Mouse (Mus musculus): ENCODE results near the gene Stac3.

DNA sequence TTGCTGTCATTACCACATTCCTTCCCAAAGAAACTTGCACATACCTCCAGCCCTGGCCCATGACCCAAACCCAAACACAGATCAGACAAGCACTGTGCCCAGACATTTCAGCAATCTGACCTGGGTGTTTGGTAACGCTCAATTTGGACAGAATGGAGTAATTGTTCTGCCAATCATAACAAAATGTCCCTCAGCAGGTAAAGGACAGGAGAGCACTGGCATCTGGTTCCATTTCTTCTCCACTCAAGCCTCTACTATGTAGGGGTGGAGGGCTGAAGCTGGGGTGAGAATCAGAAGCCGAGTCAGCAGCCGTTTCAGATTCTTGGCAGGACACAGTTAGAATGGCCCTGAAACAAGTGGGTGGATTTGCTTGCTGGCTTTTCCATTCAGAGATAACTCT is 9.4 kb upstream of the Stac3 start:
- TF ChIP-seq POLR2A (IDR thresholded peaks at IDR 0.05; ENCODE audit: insufficient read depth, low read depth, low read length) (no peak), CTCF (IDR thresholded peaks at IDR 0.05; ENCODE audit: insufficient read depth, low read depth, low read length) (no peak)
